Mouse (Mus musculus) embryonic fibroblast, embryonic 13.5 days (primary cell): Measurements from ENCODE around the gene Zfp574. TPM values are rescaled to one million over a fixed set of nuclear protein-coding genes. Genes with fewer than 3 reads are reported as not detected.

Source experiments
- H3K27ac ChIP-seq: 2 replicates; pipeline ENCODE4 v1.5.1; 2012; ENCODE audit warnings: low read length, control low read depth, inconsistent platforms; ENCODE audit not compliant: insufficient read depth
- H3K4me1 ChIP-seq: 2 replicates; pipeline ENCODE4 v1.6.1; 2011; ENCODE audit warnings: low read length; ENCODE audit not compliant: control insufficient read depth, insufficient read depth
- H3K4me3 ChIP-seq: 2 replicates; pipeline ENCODE4 v1.5.1; 2011; ENCODE audit warnings: mild to moderate bottlenecking, control low read depth, low read length; ENCODE audit not compliant: insufficient read depth
- CTCF ChIP-seq: IDR thresholded peaks from 2 replicates; pipeline ENCODE4 v1.5.1; 2011; ENCODE audit warnings: mild to moderate bottlenecking, control low read depth, low read length, moderate library complexity, borderline replicate concordance; ENCODE audit not compliant: insufficient read depth
- POLR2A ChIP-seq: IDR thresholded peaks from 2 replicates; pipeline ENCODE4 v1.6.1; 2011; ENCODE audit warnings: low read depth, mild to moderate bottlenecking, control low read depth, low read length, moderate library complexity
- polyA plus RNA-seq: library from polyadenylated mRNA; stranded (reverse); fragments of >200 nt; gene quantifications from 2 replicates; pipeline ENCODE4 v1.2.4, GENCODE M21; 2011; ENCODE audit warnings: low read depth; ENCODE audit not compliant: missing spikeins, insufficient read length

Gene Zfp574
- polyA plus RNA-seq, 1 experiment = 10.3 TPM

DNA sequence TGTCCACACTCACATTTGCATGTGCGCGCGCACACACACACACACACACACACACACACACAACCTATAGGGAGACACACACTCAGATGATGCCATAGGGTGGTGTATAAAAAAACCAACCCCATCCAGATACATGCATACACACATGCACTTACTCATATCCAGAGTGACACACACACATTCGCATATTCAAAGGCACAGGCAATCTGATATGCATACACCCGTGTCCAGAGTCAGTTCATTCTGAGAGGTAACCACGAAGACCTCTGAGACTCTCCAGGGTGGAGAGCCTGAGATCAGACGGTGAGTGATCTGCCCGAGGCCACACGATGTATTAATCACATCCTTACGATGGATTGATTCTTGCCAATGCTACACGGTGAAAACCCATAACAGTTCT, 58.2 kb downstream of the Zfp574 start:
- no peak overlapping the region for H3K27ac ChIP-seq
- TF ChIP-seq CTCF (no peak), POLR2A (no peak)
- H3K4me1 ChIP-seq = no peaks in the 10 kb centered on the region
- no peak overlapping the region for H3K4me3 ChIP-seq

- Histone ChIP-seq H3K4me1 (no peaks in the 10 kb centered on the region), H3K27ac (no peak overlapping the region), H3K4me3 (no peak overlapping the region)
- TF ChIP-seq CTCF = no peak
- TF ChIP-seq POLR2A = no peak
Observed at GRCm38 (mm10) chr7:25131247-25131646, 58.9 kb downstream of the Zfp574 start.

GRCm38 (mm10) chr7:25132318-25132960, 60.1 kb downstream of the Zfp574 start:
- no peak for TF ChIP-seq CTCF
- no peak for TF ChIP-seq POLR2A
- no peak overlapping the region for H3K27ac ChIP-seq
- no peak overlapping the region for H3K4me3 ChIP-seq
- H3K4me1 ChIP-seq = no peaks in the 10 kb centered on the region

Other genes with a start within 250 kb of the Zfp574 start
- 9.9 and 35.2 TPM in 2 replicates for gene Gm9844, start 210.4 kb upstream of the Zfp574 start, polyA plus RNA-seq
- not detected in 2 replicates for gene Lypd4, start 202.6 kb upstream of the Zfp574 start, polyA plus RNA-seq
- gene Dmrtc2, start 202.5 kb upstream of the Zfp574 start, polyA plus RNA-seq = not detected in 2 replicates
- gene Rps19, start 188.2 kb upstream of the Zfp574 start, polyA plus RNA-seq = 1,421 and 1,560 TPM in 2 replicates
- gene Cd79a, start 175.2 kb upstream of the Zfp574 start, polyA plus RNA-seq = not detected in 2 replicates
- gene Arhgef1, start 169.7 kb upstream of the Zfp574 start, polyA plus RNA-seq = 65.6 and 68.7 TPM in 2 replicates
- gene Gm4881, start 128.1 kb upstream of the Zfp574 start, polyA plus RNA-seq = not detected in 2 replicates
- 105 and 117 TPM in 2 replicates for gene Rabac1, start 99.8 kb upstream of the Zfp574 start, polyA plus RNA-seq
- 0.19 and 0.35 TPM in 2 replicates for gene Atp1a3, start 66.6 kb upstream of the Zfp574 start, polyA plus RNA-seq
- 31.6 and 45.3 TPM in 2 replicates for gene Grik5, start 221 bp upstream of the Zfp574 start, polyA plus RNA-seq
- gene Pou2f2, start 107.2 kb downstream of the Zfp574 start, polyA plus RNA-seq = 0.07 and 0.68 TPM in 2 replicates
- gene Dedd2, start 148.0 kb downstream of the Zfp574 start, polyA plus RNA-seq = 2.3 and 2.5 TPM in 2 replicates
- 9.3 and 9.7 TPM in 2 replicates for gene Zfp526, start 148.9 kb downstream of the Zfp574 start, polyA plus RNA-seq
- gene Gsk3a, start 165.3 kb downstream of the Zfp574 start, polyA plus RNA-seq = 70.6 and 72.5 TPM in 2 replicates
- 64.5 and 70.9 TPM in 2 replicates for gene Erf, start 178.2 kb downstream of the Zfp574 start, polyA plus RNA-seq
- 138 and 152 TPM in 2 replicates for gene Cic, start 195.1 kb downstream of the Zfp574 start, polyA plus RNA-seq
- 46.2 and 48.8 TPM in 2 replicates for gene Pafah1b3, start 225.4 kb downstream of the Zfp574 start, polyA plus RNA-seq
- gene Prr19, start 228.8 kb downstream of the Zfp574 start, polyA plus RNA-seq = not detected in 2 replicates
- not detected in 2 replicates for gene Tmem145, start 233.5 kb downstream of the Zfp574 start, polyA plus RNA-seq
- gene Megf8, start 244.6 kb downstream of the Zfp574 start, polyA plus RNA-seq = 32.9 and 38.3 TPM in 2 replicates